Mouse (Mus musculus) ES-E14 (cell line): ENCODE data around the gene Apoa2. TPM values are rescaled to one million over a fixed set of nuclear protein-coding genes. Genes with fewer than 3 reads are reported as not detected.

Experiments used
- DNase-seq: peaks from one replicate; pipeline ENCODE4 v3.0.0-alpha.2; 2013; ENCODE audit warnings: low read depth, low spot score
- H3K27ac ChIP-seq: 2 replicates; pipeline ENCODE4 v1.5.1; 2012; ENCODE audit warnings: low read depth, mild to moderate bottlenecking, low read length, moderate library complexity, mixed read lengths; ENCODE audit not compliant: poor library complexity, insufficient read depth, severe bottlenecking
- H3K36me3 ChIP-seq: 2 replicates; pipeline ENCODE4 v1.6.1; 2012; ENCODE audit warnings: mild to moderate bottlenecking, low read length, moderate library complexity, mixed read lengths; ENCODE audit not compliant: control insufficient read depth, poor library complexity, insufficient read depth, severe bottlenecking
- H3K4me1 ChIP-seq, 2 experiments: fragments of 150-350 bp in 1 of 2; sonication (generic) in 1 of 2; 2 replicates each; pipeline ENCODE4 v1.6.1; 2012; ENCODE audit warnings: low read length in 2 of 2, mild to moderate bottlenecking in 1 of 2, mixed read lengths in 1 of 2; ENCODE audit not compliant: control insufficient read depth in 2 of 2, insufficient read depth in 2 of 2, poor library complexity in 1 of 2
- H3K4me3 ChIP-seq, 2 experiments: fragments of 150-350 bp in 1 of 2; sonication (generic) in 1 of 2; 2 replicates each; pipeline ENCODE4 v1.5.1; 2012; ENCODE audit warnings: low read length in 2 of 2, low read depth in 1 of 2, mild to moderate bottlenecking in 1 of 2, mixed read lengths in 1 of 2; ENCODE audit not compliant: insufficient read depth in 1 of 2, poor library complexity in 1 of 2, severe bottlenecking in 1 of 2
- H3K9ac ChIP-seq: 2 replicates; pipeline ENCODE4 v1.6.1; 2012; ENCODE audit warnings: low read depth, mild to moderate bottlenecking, low read length, mixed read lengths; ENCODE audit not compliant: poor library complexity, insufficient read depth, severe bottlenecking
- H3K9me3 ChIP-seq: fragments of 150-350 bp; sonication (generic); 2 replicates; pipeline ENCODE4 v1.6.1; 2012; ENCODE audit warnings: low read depth, mild to moderate bottlenecking, low read length; ENCODE audit not compliant: control insufficient read depth, insufficient read depth
- CHD2 ChIP-seq: IDR thresholded peaks from 2 replicates; pipeline ENCODE4 v1.6.1; 2014; ENCODE audit warnings: mild to moderate bottlenecking, low read depth, low read length, inconsistent platforms
- HCFC1 ChIP-seq: IDR thresholded peaks from 2 replicates; pipeline ENCODE4 v1.6.1; 2012; ENCODE audit warnings: low read length, inconsistent platforms, borderline replicate concordance; ENCODE audit not compliant: insufficient read depth
- MAFK ChIP-seq: IDR thresholded peaks from 2 replicates; pipeline ENCODE4 v1.6.1; 2014; ENCODE audit warnings: mild to moderate bottlenecking, low read depth, low read length, inconsistent platforms; ENCODE audit not compliant: insufficient read depth
- ZC3H11A ChIP-seq: IDR thresholded peaks from 2 replicates; pipeline ENCODE4 v1.6.1; 2012; ENCODE audit warnings: low read depth, mild to moderate bottlenecking, inconsistent platforms, low read length, borderline replicate concordance
- ZNF384 ChIP-seq: IDR thresholded peaks from 2 replicates; pipeline ENCODE4 v1.6.1; 2012; ENCODE audit warnings: low read depth, low read length, inconsistent platforms
- in situ Hi-C, 2 experiments: fragments of 600-800 bp; cut with MboI; formaldehyde crosslinking; loops; one replicate each; pipeline ENCODE4 v1.15.1; 2025; ENCODE audit warnings: low sequenced_read_pairs in 2 of 2, inconsistent platforms in 1 of 2; ENCODE audit not compliant: unreplicated experiment in 2 of 2
- total RNA-seq: library from RNA; depleted of rRNA; stranded (reverse); fragments of 300-350 nt; gene quantifications from 2 replicates; pipeline ENCODE4 v1.2.3, GENCODE M21; 2012; rRNA removed

The Apoa2 gene
- total RNA-seq, 1 experiment: 0.98 TPM

DNA sequence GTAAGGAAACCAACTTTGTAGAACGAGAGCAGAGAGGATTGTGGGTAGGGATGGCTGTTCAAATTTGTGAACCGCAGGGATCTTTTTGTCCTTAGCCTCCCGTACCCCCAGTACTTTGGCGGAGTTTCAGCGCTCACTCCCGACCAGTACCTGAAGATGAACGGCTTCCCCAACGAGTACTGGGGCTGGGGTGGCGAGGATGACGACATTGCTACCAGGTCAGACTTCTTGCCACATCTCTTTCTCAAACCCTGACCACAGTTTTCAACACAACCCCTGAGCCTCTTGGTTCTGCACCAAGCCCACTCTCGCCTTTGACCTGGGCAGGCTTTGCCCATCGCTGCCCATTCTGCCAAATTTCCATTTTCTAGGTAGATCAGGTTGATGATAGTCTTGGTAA lies 49.3 kb downstream of the Apoa2 start:
- in situ Hi-C loops: no loop called here
- Histone ChIP-seq H3K9me3 (no peaks in the 10 kb centered on the region), H3K4me1 (peaks cover 0 to 4% of the 10 kb centered on the region in 2 experiments; a peak in 2 of 4 replicates), H3K36me3 (peaks cover 38% of the 10 kb centered on the region), H3K9ac (no peak overlapping the region), H3K4me3 (no peak overlapping the region), H3K27ac (no peak overlapping the region)
- TF ChIP-seq ZC3H11A: no peak
- TF ChIP-seq ZNF384: no peak
- TF ChIP-seq HCFC1: no peak
- no peak for TF ChIP-seq CHD2
- TF ChIP-seq MAFK: no peak
- no peak for DNase-seq

GRCm38 (mm10) chr1:171275144-171275734 lies 50.4 kb downstream of the Apoa2 start:
- TF ChIP-seq MAFK: no peak
- no peak for TF ChIP-seq CHD2
- TF ChIP-seq ZC3H11A: no peak
- TF ChIP-seq HCFC1: no peak
- TF ChIP-seq ZNF384: no peak
- no peaks in the 10 kb centered on the region for H3K9me3 ChIP-seq
- H3K36me3 ChIP-seq: peaks cover 38% of the 10 kb centered on the region
- H3K27ac ChIP-seq: no peak overlapping the region
- no peak overlapping the region for H3K4me3 ChIP-seq
- H3K9ac ChIP-seq: no peak overlapping the region
- peaks cover 0 to 9% of the 10 kb centered on the region in 2 experiments; a peak in 2 of 4 replicates for H3K4me1 ChIP-seq
- no peak for DNase-seq
- in situ Hi-C loops: no loop called here

Other genes starting within 250 kb of the Apoa2 start
- 2.4 and 4.5 TPM in 2 replicates for gene Fcgr2b, start 248.5 kb upstream of the Apoa2 start, total RNA-seq
- gene Fcgr4, start 206.1 kb upstream of the Apoa2 start, total RNA-seq: 0.49 TPM in 1 of 2 replicates, not detected in the other
- gene Fcgr3, start 160.1 kb upstream of the Apoa2 start, total RNA-seq: 0.32 and 0.40 TPM in 2 replicates
- gene Cfap126, start 111.1 kb upstream of the Apoa2 start, total RNA-seq: not detected in 2 replicates
- gene Sdhc, start 74.5 kb upstream of the Apoa2 start, total RNA-seq: 55.0 and 57.9 TPM in 2 replicates
- 0.36 TPM in 1 of 2 replicates, not detected in the other for gene Mpz, start 74.3 kb upstream of the Apoa2 start, total RNA-seq
- 0.63 and 2.2 TPM in 2 replicates for gene Pcp4l1, start 28.8 kb upstream of the Apoa2 start, total RNA-seq
- 0.71 and 1.2 TPM in 2 replicates for gene Nr1i3, start 11.1 kb upstream of the Apoa2 start, total RNA-seq
- gene Tomm40l, start 2.5 kb upstream of the Apoa2 start, total RNA-seq: 22.0 and 27.5 TPM in 2 replicates
- gene Fcer1g, start 9.3 kb downstream of the Apoa2 start, total RNA-seq: 0.62 and 0.63 TPM in 2 replicates
- 3.9 and 4.5 TPM in 2 replicates for gene Adamts4, start 25.4 kb downstream of the Apoa2 start, total RNA-seq
- 175 and 229 TPM in 2 replicates for gene Ndufs2, start 26.3 kb downstream of the Apoa2 start, total RNA-seq
- gene B4galt3, start 45.3 kb downstream of the Apoa2 start, total RNA-seq: 35.8 and 51.0 TPM in 2 replicates
- 15.5 and 23.6 TPM in 2 replicates for gene Ppox, start 56.1 kb downstream of the Apoa2 start, total RNA-seq
- gene Usp21, start 62.9 kb downstream of the Apoa2 start, total RNA-seq: 23.1 and 30.7 TPM in 2 replicates
- 59.1 and 78.8 TPM in 2 replicates for gene Ufc1, start 70.0 kb downstream of the Apoa2 start, total RNA-seq
- gene Dedd, start 104.1 kb downstream of the Apoa2 start, total RNA-seq: 23.9 and 25.7 TPM in 2 replicates
- gene Nit1, start 120.6 kb downstream of the Apoa2 start, total RNA-seq: 18.1 and 24.4 TPM in 2 replicates
- 41.1 and 41.6 TPM in 2 replicates for gene Pfdn2, start 120.6 kb downstream of the Apoa2 start, total RNA-seq
- 0.85 and 1.1 TPM in 2 replicates for gene Klhdc9, start 135.7 kb downstream of the Apoa2 start, total RNA-seq
- 1.9 and 3.0 TPM in 2 replicates for gene Nectin4, start 145.0 kb downstream of the Apoa2 start, total RNA-seq
- gene Arhgap30, start 163.9 kb downstream of the Apoa2 start, total RNA-seq: 8.0 and 9.0 TPM in 2 replicates
- gene Usf1, start 186.3 kb downstream of the Apoa2 start, total RNA-seq: 151 and 164 TPM in 2 replicates
- gene Tstd1, start 193.8 kb downstream of the Apoa2 start, total RNA-seq: 6.2 and 11.2 TPM in 2 replicates
- 74.9 and 132 TPM in 2 replicates for gene F11r, start 212.5 kb downstream of the Apoa2 start, total RNA-seq